Mouse (Mus musculus): ENCODE data around the gene Umad1.

DNA sequence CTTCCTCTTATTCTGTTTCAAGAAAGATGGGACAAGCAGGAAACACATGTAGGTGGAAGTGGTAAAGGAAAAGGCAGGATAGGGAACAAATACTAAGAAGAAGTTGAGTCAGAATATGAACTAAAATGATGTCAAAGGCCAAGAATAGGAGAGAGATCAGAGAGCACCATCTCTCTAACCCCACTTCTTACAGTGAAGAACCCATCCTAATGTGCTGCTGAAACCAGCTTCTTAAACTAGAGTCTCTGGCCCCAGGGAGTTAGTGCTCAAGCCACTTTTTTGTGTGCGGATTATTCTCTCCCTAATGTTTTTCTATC lies 161.1 kb downstream of the Umad1 start:
- TF ChIP-seq CTCF (IDR thresholded peaks at IDR 0.05; ENCODE audit: low read depth) (no peak), EP300 (optimal IDR thresholded peaks at IDR 0.05) (no peak)
